Mouse (Mus musculus): ENCODE results near the gene Flnb.

The Flnb gene

GRCm38 (mm10) chr14:7864506-7864899 is 46.7 kb downstream of the Flnb start:
- no peak for DNase-seq

DNA sequence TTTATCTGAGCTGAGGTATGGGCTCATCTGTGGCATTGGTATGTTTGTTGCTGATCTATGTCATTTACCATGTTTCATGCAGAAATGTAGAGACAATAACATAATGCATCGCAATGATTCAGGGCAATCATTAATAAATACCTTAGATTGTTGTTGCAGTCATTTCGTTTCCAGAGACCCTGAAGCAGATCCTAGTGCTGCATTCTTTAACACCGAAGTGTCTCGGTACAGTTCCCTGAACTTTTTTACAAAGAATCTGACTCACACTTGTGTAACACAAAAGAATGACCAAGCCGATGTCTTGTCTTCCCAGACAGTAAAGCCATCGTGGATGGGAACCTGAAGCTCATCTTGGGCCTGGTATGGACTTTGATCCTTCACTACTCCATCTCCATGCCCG is 49.5 kb downstream of the Flnb start:
- no peak for DNase-seq

DNA sequence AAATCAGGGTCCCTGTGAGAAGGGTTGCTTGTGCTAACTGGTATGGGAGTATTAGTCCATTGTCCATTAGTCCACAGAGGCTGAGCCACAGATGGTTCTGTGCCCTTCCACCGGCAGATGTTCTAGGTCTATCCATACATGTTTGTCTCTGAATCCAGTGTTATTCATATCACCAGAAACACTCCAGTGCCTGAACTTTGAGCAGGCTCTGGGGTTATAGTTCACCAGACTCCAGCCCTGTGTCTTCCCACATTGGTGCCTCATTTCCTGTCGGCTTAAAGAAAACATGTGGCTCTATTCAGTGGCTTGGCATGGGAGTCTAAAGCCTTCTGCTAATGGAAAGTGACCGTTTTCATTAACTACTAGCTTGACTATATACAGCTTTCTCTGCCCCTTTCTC is 50.1 kb downstream of the Flnb start:
- DNase-seq = no peak

DNA sequence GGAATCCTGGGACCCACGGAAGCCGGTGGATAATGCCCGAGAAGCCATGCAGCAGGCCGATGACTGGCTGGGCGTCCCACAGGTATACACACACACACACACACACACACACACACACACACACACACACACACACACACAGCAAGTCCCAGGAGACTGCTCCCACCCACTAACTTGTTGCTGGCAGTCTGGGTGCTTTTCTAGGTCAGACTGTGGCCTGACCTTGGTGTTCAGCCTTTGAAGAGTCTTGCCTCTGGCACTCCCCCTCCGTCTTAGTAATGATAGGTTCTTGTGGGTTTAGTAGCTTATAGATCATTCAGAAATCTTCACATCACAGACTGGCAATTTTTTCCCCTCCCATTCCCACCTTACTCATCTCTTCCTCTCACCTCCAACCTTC is 52.0 kb downstream of the Flnb start:
- DNase-seq = no peak

GRCm38 (mm10) chr14:7873552-7873951 is 55.8 kb downstream of the Flnb start:
- no peak for DNase-seq

- no peak for DNase-seq
Measured at GRCm38 (mm10) chr14:7874495-7874894, 56.7 kb downstream of the Flnb start.

DNA sequence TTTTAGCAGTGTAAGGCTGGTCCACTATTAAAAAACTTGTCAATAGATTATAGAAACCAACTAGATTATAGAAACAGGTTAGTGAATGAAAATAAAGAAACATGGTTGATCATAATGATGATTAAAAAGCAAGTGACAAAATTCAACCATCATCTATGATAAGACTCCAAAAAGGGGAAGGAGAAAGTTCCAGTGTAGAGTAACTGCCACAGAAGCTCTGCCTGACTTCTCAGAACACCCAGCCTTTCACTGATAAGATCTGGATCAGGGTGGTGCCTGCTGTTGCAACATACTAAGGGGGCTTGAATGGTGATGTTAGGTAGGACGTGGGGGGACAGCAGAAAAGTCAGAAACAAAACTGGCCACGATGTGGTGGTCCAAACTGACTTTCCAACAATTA is 60.2 kb downstream of the Flnb start:
- no peak for DNase-seq

DNA sequence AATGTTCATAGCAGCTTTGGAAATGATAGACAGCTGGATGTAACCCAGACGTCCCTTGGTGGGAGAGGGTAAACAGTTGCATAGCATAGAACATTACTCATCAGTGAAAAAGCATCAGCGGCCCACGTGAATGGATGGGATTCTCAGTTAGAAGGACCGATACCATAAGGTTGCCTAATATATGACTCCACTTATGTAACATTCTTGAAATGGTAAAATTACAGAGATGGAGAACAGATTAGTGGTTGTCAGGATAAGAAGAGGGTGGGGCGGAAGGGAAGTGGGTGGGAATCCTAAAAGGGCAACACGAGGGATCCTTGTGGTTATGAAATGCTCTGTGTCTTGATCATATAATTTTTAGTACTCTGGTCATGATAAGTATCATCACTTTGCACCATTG is 62.6 kb downstream of the Flnb start:
- no peak for DNase-seq

GRCm38 (mm10) chr14:7881533-7881932 is 63.8 kb downstream of the Flnb start:
- no peak for DNase-seq

GRCm38 (mm10) chr14:7882050-7882449 is 64.3 kb downstream of the Flnb start:
- DNase-seq = no peak

DNA sequence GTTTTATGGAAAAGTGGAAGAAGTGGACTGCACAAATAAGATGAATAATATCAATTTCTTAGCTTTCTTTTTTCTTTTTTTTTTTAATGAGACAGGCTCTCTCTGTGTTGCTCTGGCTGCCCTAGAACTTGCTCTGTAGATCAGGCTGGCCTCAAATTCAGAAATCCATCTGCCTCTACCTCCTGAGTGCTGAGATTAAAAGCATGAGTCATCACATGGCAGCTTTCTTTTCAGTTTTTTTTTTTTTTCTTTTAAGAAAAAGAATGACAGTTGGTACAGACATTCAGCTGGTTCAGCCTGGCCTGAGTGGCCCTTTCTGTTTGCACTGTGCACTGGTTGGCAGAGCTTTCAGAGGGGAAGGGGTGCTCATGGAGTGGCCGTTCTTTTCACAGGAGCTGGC is 66.4 kb downstream of the Flnb start:
- no peak for DNase-seq

GRCm38 (mm10) chr14:7884841-7885240 is 67.1 kb downstream of the Flnb start:
- DNase-seq = no peak

DNA sequence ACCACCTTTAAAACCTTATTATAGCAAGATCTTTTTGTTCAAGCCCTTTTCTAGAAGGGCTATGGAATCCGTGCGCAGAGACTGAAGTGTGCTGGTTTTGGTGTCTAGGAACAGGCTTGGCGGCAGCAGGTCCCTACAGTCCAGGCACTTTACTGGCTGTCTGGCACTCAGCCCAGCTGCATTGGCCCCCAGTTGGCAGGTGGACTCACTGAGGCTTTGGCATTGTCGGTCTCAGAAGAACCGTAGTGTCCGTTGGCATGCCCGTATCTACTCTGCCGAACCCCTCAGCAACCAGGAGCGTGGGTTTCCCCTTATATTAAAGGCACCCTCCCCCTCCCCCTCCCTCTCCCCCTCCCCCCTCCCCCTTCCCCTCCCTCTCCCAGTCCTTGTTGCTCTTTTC is 67.8 kb downstream of the Flnb start:
- DNase-seq = no peak

DNA sequence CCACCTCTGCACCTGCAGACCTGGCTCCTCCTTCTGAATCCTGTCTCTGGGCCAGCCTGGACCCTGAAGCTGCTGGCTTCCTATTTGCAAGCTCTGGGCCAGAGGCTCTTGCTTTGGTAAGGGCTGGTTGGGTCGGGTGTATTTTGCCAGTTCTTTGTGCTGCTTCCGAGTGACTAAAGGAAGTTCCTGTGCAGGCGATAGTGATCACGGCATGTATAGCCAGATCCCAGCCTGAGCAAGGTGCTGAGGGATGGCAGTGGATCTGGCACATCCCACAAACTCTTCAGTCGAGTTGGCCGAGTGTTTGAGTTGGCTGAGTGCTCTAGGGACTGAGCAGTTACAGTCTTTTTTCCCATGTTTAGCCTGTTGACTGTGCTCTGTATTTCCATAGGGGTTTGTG is 68.3 kb downstream of the Flnb start:
- no peak for DNase-seq

DNA sequence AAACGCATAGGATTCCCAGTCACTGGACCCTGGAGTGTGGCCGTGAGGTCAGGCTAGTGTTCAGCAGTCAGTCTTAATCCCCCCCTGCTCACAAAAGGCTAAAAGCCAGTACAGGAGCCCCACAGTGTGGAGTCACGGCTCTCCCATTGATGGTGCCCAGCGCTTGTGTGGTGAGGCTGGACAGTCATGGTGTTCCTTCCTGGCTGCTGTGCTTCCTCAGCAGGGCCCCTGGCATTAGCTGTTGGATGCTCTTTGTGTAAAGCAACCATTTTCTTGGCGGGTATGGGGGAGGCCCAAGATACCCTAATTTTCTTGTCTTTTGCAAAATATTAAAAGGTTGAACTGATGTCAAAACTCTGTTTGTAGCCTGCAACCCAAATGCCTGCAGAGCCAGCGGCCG is 69.4 kb downstream of the Flnb start:
- DNase-seq = no peak

GRCm38 (mm10) chr14:7888294-7888693 is 70.5 kb downstream of the Flnb start:
- DNase-seq = no peak

- DNase-seq = peak; percentile 47
Measured at GRCm38 (mm10) chr14:7888811-7889651, 71.3 kb downstream of the Flnb start.

DNA sequence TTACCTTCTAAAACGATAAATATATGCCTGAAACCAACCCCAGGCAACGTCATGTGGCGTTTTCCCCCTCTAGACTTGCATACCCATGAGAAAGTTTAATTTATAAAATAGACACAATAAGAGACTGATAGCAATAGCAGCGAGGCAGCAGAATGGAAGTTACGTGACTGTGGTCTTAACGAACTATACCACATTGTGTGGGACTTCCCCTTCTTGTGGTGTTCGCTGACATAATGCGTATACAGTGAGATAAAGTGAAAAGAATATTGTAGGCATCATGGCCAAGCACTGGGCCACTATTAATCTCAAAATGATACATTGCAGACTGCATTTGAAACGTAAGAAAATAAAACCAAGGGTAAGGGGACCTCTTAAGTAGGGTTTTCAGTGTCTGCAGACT is 72.1 kb downstream of the Flnb start:
- DNase-seq = peak; percentile 24

DNA sequence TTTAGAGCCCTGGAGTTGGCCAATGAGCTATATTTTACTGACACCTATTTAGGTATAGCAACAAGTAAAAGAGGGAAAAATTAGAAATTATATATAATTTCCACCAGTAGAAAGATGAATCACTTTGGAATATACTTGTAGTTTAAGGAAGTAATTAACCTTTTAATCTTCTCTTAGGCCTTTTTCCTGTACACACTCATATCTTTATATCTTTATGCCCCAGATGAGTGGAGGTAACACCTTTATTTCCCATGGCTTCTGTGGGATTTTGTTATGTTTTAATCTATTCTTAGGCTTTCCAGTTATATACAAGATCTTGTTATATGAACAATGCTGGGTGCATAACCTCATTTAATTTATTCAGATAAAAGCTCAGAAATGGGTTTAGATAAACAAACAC is 73.6 kb downstream of the Flnb start:
- DNase-seq = no peak

GRCm38 (mm10) chr14:7896126-7896525 is 78.4 kb downstream of the Flnb start:
- no peak for DNase-seq

GRCm38 (mm10) chr14:7896699-7897098 is 78.9 kb downstream of the Flnb start:
- no peak for DNase-seq

GRCm38 (mm10) chr14:7899986-7900385 is 82.2 kb downstream of the Flnb start:
- DNase-seq = no peak

DNA sequence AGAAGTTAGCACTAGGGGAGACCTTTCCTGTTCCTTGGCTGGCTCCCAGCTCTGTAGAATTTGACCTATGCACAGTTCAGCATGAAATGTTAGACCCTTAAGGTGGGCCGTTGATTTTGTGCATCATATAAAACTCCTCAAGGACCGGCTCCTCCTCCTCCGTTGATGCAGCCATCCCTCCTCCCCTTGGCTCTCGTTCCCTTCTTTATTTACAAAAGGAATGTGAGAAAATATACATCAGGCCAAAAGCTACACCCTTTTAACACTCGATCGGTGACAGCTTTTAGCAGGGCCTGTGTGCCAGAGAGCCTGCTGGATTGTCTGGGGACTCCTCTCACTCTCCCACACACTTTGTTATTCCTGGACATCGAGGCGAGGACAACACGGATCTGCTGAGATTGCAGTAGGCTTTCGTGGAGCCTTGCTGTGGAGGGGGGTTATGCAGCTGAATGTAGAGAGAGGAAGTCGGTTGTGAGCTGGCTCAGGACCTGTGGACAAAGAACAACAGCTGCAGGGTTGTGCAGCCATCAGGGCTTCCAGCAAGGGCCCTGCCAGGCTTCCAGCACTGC is 82.8 kb downstream of the Flnb start:
- DNase-seq = no peak

GRCm38 (mm10) chr14:7901484-7902240 is 83.9 kb downstream of the Flnb start:
- DNase-seq = no peak
